Mouse (Mus musculus): Measurements from ENCODE around the gene Card6. TPM values are rescaled to one million over a fixed set of nuclear protein-coding genes. Genes with fewer than 3 reads are reported as not detected.

The Card6 gene
- polyA plus RNA-seq, 1 experiment = 6.9 TPM

- Histone ChIP-seq H3K4me3 (ENCODE audit: insufficient read depth, low read length) (peak within 1 kb of the TSS; percentile 76), H3K27ac (ENCODE audit: insufficient read depth, low read depth, low read length) (peak within 1 kb of the TSS; percentile 86), H3K4me1 (ENCODE audit: control insufficient read depth, insufficient read depth, low read length) (peaks cover 16% of the 10 kb centered on the region)
- TF ChIP-seq CTCF (IDR thresholded peaks at IDR 0.05; ENCODE audit: low read depth, low read length) = no peak
- TF ChIP-seq POLR2A (IDR thresholded peaks at IDR 0.05; ENCODE audit: borderline replicate concordance, low read depth, low read length) = no peak
Observed at GRCm38 (mm10) chr15:5116270-5117030, 8.1 kb upstream of the Card6 start, which contains the start of gene Rpl37. Gene Rpl37 (plus strand): TSS chr15:5116645.

GRCm38 (mm10) chr15:5115173-5115572 is 6.8 kb upstream of the Card6 start:
- TF ChIP-seq POLR2A (IDR thresholded peaks at IDR 0.05; ENCODE audit: borderline replicate concordance, low read depth, low read length) (no peak), CTCF (IDR thresholded peaks at IDR 0.05; ENCODE audit: low read depth, low read length) (no peak)
- Histone ChIP-seq H3K4me1 (ENCODE audit: control insufficient read depth, insufficient read depth, low read length) (peaks cover 16% of the 10 kb centered on the region), H3K27ac (ENCODE audit: insufficient read depth, low read depth, low read length) (peak overlapping the region; percentile 39; the same call in 1 of the 2 replicates), H3K4me3 (ENCODE audit: insufficient read depth, low read length) (peak overlapping the region; percentile 76)

- Histone ChIP-seq H3K4me1 (ENCODE audit: control insufficient read depth, insufficient read depth, low read length) (peaks cover 12% of the 10 kb centered on the region), H3K27ac (ENCODE audit: insufficient read depth, low read depth, low read length) (no peak overlapping the region)
Observed at GRCm38 (mm10) chr15:5112651-5113050, 4.3 kb upstream of the Card6 start.

GRCm38 (mm10) chr15:5108655-5109040 is 309 bp upstream of the Card6 start:
- Histone ChIP-seq H3K4me1 (ENCODE audit: control insufficient read depth, insufficient read depth, low read length) (peaks cover 4% of the 10 kb centered on the region; the same call in 1 of the 2 replicates), H3K27ac (ENCODE audit: insufficient read depth, low read depth, low read length) (no peak overlapping the region), H3K4me3 (ENCODE audit: insufficient read depth, low read length) (peak overlapping the region; percentile 66)
- TF ChIP-seq CTCF (IDR thresholded peaks at IDR 0.05; ENCODE audit: low read depth, low read length) = no peak
- TF ChIP-seq POLR2A (IDR thresholded peaks at IDR 0.05; ENCODE audit: borderline replicate concordance, low read depth, low read length) = no peak

More at GRCm38 (mm10) chr15:5112651-5113050, 4.3 kb upstream of the Card6 start:
- no peak overlapping the region for H3K4me3 ChIP-seq (ENCODE audit: insufficient read depth, low read length)
- no peak for TF ChIP-seq CTCF (IDR thresholded peaks at IDR 0.05; ENCODE audit: low read depth, low read length)

GRCm38 (mm10) chr15:5106293-5106692 is 2.0 kb downstream of the Card6 start:
- no peak overlapping the region for H3K4me3 ChIP-seq (ENCODE audit: insufficient read depth, low read length)
- no peak for TF ChIP-seq POLR2A (IDR thresholded peaks at IDR 0.05; ENCODE audit: borderline replicate concordance, low read depth, low read length)
- TF ChIP-seq CTCF (IDR thresholded peaks at IDR 0.05; ENCODE audit: low read depth, low read length) = no peak
- no peak overlapping the region for H3K27ac ChIP-seq (ENCODE audit: insufficient read depth, low read depth, low read length)
- H3K4me1 ChIP-seq (ENCODE audit: control insufficient read depth, insufficient read depth, low read length) = peaks cover 4% of the 10 kb centered on the region; the same call in 1 of the 2 replicates

- Histone ChIP-seq H3K27ac (ENCODE audit: insufficient read depth, low read depth, low read length) (no peak overlapping the region), H3K4me1 (ENCODE audit: control insufficient read depth, insufficient read depth, low read length) (peaks cover 4% of the 10 kb centered on the region; the same call in 1 of the 2 replicates), H3K4me3 (ENCODE audit: insufficient read depth, low read length) (no peak overlapping the region)
- TF ChIP-seq CTCF (IDR thresholded peaks at IDR 0.05; ENCODE audit: low read depth, low read length) = no peak
- TF ChIP-seq POLR2A (IDR thresholded peaks at IDR 0.05; ENCODE audit: borderline replicate concordance, low read depth, low read length) = no peak
Observed at GRCm38 (mm10) chr15:5105891-5106290, 2.4 kb downstream of the Card6 start.

GRCm38 (mm10) chr15:5102312-5102711 is 6.0 kb downstream of the Card6 start:
- Histone ChIP-seq H3K4me1 (ENCODE audit: control insufficient read depth, insufficient read depth, low read length) (no peaks in the 10 kb centered on the region), H3K27ac (ENCODE audit: insufficient read depth, low read depth, low read length) (no peak overlapping the region), H3K4me3 (ENCODE audit: insufficient read depth, low read length) (no peak overlapping the region)
- no peak for TF ChIP-seq POLR2A (IDR thresholded peaks at IDR 0.05; ENCODE audit: borderline replicate concordance, low read depth, low read length)
- no peak for TF ChIP-seq CTCF (IDR thresholded peaks at IDR 0.05; ENCODE audit: low read depth, low read length)

GRCm38 (mm10) chr15:5097376-5097775 is 11.0 kb downstream of the Card6 start:
- H3K27ac ChIP-seq (ENCODE audit: insufficient read depth, low read depth, low read length) = no peak overlapping the region
- no peak overlapping the region for H3K4me3 ChIP-seq (ENCODE audit: insufficient read depth, low read length)
- TF ChIP-seq POLR2A (IDR thresholded peaks at IDR 0.05; ENCODE audit: borderline replicate concordance, low read depth, low read length) (no peak), CTCF (IDR thresholded peaks at IDR 0.05; ENCODE audit: low read depth, low read length) (no peak)
- H3K4me1 ChIP-seq (ENCODE audit: control insufficient read depth, insufficient read depth, low read length) = no peaks in the 10 kb centered on the region

- H3K4me1 ChIP-seq (ENCODE audit: control insufficient read depth, insufficient read depth, low read length) = no peaks in the 10 kb centered on the region
- no peak overlapping the region for H3K27ac ChIP-seq (ENCODE audit: insufficient read depth, low read depth, low read length)
- H3K4me3 ChIP-seq (ENCODE audit: insufficient read depth, low read length) = no peak overlapping the region
- TF ChIP-seq POLR2A (IDR thresholded peaks at IDR 0.05; ENCODE audit: borderline replicate concordance, low read depth, low read length) (no peak), CTCF (IDR thresholded peaks at IDR 0.05; ENCODE audit: low read depth, low read length) (no peak)
Observed at GRCm38 (mm10) chr15:5095534-5096301, 12.6 kb downstream of the Card6 start.

- TF ChIP-seq POLR2A (IDR thresholded peaks at IDR 0.05; ENCODE audit: borderline replicate concordance, low read depth, low read length) (no peak), CTCF (IDR thresholded peaks at IDR 0.05; ENCODE audit: low read depth, low read length) (no peak)
- H3K4me3 ChIP-seq (ENCODE audit: insufficient read depth, low read length) = no peak overlapping the region
- no peak overlapping the region for H3K27ac ChIP-seq (ENCODE audit: insufficient read depth, low read depth, low read length)
- H3K4me1 ChIP-seq (ENCODE audit: control insufficient read depth, insufficient read depth, low read length) = no peaks in the 10 kb centered on the region
Observed at GRCm38 (mm10) chr15:5090131-5090530, 18.2 kb downstream of the Card6 start.
